Mouse (Mus musculus) gastrocnemius, adult 18-20 months (tissue): ENCODE data around the gene Mcat. TPM values are rescaled to one million over a fixed set of nuclear protein-coding genes. Genes with fewer than 3 reads are reported as not detected.

ENCODE experiments used
- DNase-seq: peaks from one replicate; pipeline ENCODE4 v3.0.0; 2021; ENCODE audit warnings: low spot score
- long read RNA-seq, 2 experiments: library from polyadenylated mRNA; stranded (forward); transcript quantifications; one replicate each; pipeline ENCODE4 v2.0.0; 2021
- total RNA-seq, 2 experiments: library from RNA; stranded (reverse); gene quantifications; 2 replicates each; pipeline ENCODE4 v1.2.3; 2021

The Mcat gene
- 10 to 100 TPM; 20.4 to 22.1 TPM for total RNA-seq
- long read RNA-seq, experiment 1, transcript Mcat-201 (4 exons, 1,917 nt), result major isoform, 34 of 56 reads
- long read RNA-seq, experiment 1, transcript Mcat-206 (3 exons, 740 nt), result minor isoform, 12 of 56 reads
- long read RNA-seq, experiment 1, partial matches to known transcripts, result 0 of 56 reads
- long read RNA-seq, experiment 1, other reads (novel, unspliced or antisense), result 10 of 56 reads
- long read RNA-seq, experiment 2, transcript Mcat-206 (3 exons, 740 nt), result minor isoform, 8 of 53 reads
- long read RNA-seq, experiment 2, transcript Mcat-201 (4 exons, 1,917 nt), result major isoform, 33 of 53 reads
- long read RNA-seq, experiment 2, partial matches to known transcripts, result 1 of 53 reads
- long read RNA-seq, experiment 2, other reads (novel, unspliced or antisense), result 11 of 53 reads

DNA sequence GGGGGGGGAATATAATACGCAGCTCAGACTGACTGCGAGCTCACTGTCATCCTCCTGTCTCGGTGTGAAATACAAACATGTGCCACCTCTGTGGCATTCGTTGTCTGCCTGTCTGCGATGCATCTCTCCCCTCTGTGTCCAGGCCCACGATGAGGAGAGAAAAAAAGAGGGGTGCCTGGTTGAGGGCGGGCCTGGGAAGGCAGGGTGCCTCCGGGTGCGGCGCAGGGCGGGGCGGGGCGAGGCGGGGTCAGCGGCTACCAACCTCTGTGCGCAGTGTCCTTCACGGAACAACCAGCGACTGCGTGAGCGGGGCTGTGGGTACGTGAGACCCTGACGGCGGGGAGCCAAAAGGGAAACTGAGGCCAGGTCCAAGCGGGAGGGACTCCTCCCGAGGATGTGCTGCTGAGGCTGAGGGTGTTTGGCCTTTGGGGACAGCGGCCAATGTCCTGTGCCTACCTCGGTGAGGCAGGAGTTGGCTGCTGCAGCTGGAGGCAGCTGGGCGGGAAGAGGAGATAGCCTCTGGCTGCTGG, at the start of gene Mcat, which contains the start of gene Tspo:
Mcat (minus strand) TSS at position 461 of the 530 bp plus-strand sequence.
Tspo (plus strand) TSS at position 266 of the 530 bp plus-strand sequence.
- DNase-seq, result peak; percentile 68

DNA sequence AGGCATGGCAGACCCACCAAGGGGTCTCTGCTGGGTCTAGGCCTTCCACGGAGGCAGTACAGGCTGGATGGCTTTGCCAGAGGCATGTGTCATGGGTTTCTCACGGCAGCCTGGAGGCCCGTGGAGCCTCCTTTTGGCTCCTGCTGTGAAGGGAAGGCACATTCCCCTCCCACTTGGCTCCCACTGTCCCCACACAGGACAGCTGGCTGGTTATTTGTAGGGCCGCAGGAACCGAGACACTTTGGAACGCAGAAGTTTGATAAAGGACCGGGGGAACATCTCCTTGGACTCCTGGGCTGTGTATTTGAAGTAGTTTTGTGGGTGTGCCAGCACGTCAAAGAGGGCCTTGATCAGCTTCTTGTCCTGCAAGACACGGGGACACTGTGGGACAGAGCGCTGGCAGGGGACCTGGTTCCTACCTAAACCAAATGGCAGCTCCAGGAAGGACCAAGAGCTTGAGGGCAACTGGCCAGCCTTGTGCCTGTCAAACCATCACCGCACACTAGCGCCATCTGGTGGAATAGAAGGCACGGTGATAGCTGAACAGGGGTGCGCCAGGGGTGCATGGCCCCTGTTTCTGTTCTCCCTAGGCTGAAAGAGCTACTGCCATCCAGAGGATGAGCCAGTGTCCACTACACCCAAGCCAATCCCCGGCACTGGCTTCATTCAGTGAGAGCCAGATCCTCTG, 43.7 kb upstream of the Mcat start:
- peak; percentile 77 for DNase-seq

DNA sequence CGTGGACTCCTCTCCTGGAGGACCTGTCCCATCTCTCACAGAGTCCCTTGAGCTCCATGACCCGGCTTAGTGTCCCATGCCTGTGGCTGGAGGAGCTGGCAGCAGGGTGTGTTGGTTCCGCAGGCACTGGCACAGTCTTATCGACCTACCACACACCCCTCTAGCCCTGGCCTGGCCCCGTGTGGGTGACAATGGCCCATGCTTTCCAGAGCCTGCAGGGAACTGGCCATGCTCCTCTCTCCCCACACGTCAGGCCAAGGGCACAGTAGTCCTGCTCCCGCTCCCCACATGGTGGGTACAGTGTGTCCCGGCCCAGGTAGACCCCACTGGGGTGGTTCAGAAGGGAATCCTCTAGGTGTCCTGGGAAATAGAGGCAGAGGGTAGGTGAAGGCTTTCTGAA, 43.1 kb upstream of the Mcat start:
- DNase-seq, result no peak

DNA sequence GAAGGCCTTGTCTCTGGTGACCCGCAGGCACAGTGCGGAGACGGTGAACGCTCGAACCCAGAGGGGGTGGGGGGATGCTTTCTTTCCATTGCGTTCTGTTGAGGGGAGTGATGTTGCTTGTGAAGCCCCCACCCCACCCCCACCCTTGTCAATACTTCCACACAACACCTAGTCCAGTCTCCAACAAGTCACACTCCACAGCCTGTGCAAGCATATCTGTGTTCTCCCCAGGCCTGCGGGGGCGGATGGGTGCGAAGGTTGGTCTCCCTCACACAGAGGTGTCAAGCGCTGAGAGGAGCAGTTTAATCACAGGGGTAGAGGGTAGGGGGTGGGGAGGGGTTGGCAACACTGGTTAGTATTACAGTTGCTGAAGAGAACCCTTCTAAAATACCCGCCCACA, 42.6 kb upstream of the Mcat start:
- DNase-seq, result no peak

DNA sequence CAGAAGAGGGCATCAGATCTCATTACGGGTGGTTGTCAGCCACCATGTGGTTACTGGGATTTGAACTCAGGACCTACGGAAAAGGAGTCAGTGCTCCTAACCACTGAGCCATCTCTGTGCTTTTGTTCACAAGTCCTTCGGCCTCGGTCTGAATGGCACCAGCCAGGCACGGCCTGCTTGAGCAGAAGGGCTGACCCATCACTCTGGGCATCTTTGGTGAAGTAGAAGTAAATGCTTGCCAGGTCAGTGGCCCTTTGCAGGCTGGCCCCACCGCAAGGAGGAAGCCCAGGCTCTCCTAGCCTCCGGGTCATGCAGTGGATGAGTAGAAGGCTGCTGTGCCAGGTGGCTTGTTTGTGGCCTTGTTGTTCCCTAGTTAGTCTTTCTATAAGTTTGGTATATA, 39.8 kb upstream of the Mcat start:
- no peak for DNase-seq

DNA sequence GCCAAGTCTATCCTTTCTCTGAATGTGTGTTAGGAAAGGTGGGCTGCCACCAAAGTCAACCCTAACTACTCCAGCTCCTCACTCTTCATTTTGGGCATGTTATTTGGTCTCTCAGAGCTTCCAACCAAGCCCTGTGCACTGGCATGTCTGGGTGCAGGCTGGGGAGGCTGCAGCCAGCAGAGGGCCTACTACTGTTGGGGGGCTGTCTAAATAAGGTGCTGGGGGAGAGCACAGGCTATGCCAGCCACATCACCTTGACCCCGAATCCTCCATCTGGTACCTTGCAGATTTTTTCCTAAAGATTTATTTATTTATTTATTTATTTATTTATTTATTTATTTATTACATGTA, 39.4 kb upstream of the Mcat start:
- DNase-seq, result no peak

DNA sequence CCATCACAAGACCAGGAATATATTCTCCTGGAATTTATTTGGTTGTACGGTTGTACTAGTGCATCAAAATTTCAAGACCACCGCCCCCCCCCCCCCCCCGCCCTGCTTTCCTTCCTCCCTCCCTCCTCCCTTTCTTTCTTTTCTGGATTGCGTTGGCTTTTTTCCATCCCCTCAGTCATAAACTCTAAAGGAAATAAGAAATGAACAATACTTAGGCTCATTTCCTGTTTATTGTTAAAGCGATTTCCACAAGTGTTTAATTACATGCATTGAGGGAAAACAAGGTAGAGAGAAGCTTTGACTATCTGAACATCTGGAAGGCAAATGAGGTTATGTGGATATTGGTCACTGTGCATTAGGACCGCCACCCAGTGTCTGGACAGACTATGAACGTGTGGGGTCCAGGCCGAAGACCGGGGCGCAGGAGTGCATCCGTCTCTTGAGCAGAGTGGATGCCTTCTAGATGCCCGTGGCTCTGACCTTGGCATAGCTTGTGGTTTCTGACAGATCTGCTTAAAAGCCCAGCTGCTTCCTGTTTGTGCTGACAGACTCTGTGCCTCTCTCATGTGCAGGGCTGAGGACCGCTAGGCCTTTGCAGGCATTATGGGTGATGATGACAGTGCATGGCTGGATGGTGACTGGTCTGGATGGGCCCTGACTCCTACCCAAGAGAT, 38.9 kb upstream of the Mcat start:
- DNase-seq, result no peak

DNA sequence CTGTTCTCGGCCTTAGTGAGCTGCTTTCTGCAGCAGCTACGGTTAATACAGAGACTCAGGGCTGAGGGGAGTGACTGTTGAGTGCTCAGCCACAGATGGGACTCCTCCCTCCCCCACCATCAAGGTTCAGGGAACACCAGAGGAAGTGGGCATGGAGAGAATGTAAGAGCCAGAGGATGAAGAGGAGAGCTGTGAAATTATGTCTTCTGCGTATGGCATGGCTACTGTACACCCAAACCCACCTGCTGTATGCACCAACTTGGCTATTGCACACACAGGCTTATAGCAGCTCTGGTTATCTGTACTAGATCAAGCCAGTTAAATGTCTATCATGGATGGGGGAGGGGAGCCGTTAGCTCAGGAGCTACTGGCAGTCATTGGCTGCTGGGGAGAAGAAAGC, 37.6 kb upstream of the Mcat start:
- DNase-seq, result no peak

DNA sequence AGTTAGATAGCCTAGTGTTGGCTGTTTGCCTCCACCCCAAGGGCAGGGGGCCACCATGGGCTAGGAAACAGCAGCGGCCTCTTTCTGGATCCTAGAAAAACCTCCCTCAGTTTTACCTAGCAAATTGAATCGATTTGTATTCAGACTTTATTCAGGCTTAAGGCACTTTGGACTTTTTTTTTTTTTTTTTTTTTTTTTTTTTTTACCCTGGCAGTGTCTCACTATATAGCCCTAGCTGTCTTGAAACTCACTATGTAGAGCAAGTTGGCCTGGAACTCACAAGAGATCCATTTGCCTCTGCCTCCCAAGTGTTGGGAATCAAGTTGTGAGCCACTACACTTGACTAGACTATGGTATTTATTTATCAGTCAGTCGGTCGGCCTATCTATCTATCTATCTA, 33.2 kb upstream of the Mcat start:
- no peak for DNase-seq

DNA sequence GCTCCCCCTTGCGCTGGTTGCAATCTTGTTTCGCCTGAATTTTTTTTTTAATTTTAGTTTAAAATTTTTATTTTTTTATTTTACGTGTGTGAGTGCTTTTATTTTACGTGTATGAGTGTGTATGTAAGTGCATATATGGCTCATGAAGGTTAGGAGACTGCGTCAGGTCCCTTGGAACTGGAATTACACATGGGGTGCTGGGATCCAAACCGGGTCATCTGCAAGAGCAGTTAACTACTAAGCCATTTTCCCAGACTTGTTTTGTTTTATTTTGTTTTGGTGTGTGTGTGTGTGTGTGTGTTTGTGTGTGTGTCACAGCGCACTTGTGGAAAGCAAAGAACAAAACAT, 31.8 kb upstream of the Mcat start:
- no peak for DNase-seq

DNA sequence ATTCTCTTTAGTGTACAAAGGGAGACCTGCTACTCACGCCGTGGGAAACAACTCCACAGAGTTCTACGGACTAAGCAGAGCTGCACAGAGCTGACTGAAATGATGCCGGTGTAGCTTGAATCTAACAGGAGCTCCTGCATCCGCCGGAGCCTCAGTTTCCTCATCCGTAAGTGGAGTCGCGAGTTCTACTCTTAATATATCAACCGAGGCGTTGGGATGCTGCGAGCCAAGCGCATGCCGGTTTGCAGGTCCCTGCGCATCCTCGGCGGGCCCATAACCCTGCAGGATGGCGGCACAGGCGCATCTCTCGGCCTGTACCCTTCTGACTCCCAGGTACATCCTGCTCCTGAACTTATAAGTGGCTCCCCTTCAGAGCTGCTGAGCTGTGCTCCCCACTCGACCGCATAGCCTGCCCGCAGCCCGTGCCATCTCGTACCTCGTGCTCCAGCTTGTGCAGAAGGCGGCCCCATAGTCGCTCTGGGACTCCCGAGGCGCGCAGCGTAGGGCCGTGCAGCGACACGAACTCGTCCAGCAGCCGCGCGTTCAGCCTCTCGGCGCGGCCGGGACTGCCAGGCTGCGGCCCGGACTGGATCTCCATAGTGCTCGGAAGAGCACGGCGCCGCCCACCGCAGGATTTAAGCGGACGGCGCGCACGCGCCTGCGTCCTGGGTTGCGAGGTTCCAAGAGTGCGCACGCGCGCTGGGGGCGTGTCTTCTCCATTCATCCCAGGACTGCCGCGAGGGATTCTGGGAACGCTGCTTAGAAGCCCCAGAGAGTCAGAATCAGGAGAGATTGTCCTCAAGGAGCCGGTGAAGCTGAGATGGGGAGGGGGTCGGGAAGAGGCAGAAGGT, 31.2 kb upstream of the Mcat start, which contains the start of gene Ttll12:
Ttll12 (minus strand) TSS at position 645 of the 851 bp plus-strand sequence.
- DNase-seq, result peak; percentile 92

DNA sequence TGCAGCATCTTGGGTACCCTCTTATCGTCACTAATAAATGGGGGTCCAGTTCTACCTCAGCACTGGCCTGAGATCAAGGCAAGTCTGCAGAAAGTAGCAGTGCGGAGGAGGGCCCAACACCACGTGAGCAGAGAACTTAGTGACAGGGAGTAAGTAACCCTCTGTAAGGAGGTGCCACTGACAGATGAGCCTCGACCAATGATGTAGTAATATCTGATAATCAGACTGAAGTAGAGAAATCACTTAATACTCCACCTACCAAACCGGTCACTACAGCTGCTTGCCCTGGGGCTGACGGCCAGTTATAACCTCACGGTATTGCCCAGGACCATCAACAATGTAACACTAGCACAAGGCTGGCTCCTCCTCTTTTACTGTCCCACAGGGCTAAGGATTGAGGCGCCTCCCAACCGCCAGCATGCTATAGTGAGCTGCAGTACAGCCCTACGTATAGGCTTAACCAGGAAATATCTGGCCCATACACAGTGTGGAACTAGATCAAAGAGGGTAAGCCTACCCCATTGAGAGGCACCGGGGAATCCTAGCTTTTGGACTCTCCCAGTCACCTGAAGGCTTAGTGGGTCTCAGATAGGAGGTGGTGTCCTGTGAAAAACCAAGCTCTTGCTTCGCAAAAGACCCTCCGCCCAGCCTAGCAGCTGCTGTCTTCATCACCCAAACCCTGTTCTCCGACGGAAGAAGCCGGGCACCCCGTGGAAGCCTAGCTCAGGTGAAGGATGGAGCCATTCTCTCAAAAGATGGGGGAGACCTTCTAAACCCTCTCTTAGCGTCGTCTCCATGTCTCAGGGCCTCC, 30.3 kb upstream of the Mcat start:
- no peak for DNase-seq

DNA sequence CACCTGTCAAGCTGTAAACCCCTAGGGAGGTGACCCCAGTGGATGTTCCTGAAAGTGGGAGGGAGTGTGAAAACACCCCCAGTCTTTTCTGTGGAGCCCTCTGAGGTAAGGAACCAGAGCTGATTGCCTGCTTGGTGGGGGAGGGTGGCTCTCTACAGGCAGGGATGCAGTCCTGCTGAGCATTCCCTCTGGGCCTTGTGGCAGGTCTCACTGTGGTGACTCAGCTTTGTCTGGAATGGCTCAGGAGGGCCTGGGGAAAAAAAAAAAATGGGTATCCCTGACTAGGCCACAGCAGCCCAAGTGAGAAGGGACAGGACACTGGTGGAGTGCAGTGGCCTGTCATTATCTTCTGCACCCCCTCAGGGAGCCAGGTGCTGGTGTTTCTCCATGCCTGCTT, 29.6 kb upstream of the Mcat start:
- DNase-seq, result no peak

DNA sequence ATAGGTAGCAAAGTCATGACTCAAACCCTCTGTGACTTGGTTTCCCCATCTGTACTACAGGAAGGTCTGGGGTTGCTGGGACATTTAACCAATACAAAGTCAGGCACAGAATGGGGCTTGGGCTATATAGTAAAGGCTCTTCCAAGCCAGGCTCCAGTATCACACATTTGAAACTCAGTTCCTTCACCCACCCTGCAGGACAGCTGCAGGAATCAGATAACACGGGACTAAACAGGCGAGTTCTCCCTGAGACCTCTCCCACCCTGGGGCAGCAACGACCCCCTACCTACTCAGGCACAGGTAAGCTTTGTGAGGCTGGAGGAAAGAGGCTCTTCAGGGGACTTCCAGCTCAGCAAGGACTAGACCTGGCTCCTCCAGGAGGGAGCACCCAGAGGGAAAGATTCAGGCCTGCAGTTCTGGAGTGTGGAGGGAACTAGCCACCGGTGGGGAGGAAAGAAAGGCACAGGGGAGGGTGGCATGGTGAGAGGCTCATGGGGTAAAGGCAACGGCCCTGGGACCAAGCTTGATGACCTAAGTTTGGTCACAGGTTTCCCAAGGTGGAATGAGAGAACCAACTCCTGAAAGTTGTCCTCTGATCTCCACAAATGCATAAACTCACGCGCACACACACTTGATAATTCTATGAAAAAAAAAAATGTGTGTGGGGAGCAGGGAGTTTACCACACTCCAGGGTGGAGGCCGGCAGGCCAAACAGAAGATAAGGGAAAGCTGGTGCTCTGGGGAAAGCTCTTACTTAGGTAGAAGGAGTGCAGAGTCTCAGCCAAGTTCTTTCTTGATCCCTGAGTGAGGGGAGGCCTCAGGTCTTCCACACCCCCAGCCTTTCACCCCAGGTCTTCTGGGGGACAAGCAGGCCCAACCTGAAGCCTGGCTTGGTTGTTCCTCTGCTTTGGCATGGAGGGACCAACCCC, 28.9 kb upstream of the Mcat start:
- no peak for DNase-seq

DNA sequence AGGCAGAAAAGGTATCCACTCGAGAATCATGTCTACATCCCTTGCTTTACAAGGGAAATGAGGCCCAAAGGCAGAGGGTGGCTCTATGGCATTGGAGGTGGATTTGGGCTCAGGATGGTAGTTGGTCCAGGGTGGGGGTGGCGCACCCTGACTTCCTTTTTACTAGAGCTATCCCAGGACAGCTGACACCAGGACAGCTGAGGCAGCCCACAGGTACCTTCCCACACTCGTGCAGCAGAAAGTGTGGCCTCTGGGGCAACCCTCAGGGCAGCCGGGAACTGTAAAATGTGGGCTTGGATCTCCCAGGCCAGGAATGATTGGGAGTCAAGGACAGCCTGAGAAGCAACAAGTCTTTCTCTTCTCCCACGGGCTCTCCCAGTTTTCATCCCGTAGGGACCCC, 28.2 kb upstream of the Mcat start:
- DNase-seq, result no peak

DNA sequence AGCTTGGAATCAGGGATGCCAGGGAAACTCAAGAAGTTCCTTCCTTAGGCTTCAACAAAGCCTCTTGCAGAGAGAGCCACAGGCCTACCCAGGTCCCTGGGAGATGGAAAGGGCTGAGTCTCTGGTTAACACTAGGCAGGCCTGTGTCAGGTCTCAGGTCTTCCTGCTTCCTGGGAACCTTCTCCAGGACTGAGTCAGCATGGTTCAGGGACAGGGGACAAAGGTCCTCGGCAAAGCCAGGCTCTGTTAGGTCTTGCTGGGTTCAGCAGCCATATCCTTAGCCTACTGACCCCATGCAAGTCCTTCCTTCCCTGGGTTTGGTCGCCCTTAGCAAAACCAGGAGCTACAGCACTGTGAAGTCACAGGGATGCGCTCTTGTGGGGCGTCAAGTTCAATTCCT, 27.3 kb upstream of the Mcat start:
- DNase-seq, result no peak

DNA sequence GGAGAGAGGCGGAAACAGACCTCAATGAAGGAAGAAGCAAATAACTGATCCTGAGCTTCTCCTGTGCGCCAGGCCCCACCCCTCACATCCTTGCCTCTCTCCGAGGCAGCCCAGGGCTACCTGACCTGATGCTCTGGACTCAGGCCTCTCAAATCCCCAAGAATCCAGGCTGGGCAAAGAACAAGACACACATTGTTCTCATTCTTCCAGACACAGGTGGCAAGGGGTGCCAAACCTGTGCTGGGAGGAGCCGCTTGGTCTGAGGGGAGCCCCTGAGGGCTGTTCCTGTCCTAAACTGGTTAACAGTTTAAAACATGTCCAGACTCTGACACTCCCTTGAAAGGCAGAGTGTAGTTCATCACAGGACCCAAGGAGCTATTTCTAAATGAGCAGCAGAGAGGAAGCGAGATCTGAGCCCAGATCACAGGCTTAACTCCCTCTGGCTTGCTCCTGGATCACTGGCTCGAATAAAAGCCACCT, 21.2 kb upstream of the Mcat start:
- DNase-seq, result no peak

DNA sequence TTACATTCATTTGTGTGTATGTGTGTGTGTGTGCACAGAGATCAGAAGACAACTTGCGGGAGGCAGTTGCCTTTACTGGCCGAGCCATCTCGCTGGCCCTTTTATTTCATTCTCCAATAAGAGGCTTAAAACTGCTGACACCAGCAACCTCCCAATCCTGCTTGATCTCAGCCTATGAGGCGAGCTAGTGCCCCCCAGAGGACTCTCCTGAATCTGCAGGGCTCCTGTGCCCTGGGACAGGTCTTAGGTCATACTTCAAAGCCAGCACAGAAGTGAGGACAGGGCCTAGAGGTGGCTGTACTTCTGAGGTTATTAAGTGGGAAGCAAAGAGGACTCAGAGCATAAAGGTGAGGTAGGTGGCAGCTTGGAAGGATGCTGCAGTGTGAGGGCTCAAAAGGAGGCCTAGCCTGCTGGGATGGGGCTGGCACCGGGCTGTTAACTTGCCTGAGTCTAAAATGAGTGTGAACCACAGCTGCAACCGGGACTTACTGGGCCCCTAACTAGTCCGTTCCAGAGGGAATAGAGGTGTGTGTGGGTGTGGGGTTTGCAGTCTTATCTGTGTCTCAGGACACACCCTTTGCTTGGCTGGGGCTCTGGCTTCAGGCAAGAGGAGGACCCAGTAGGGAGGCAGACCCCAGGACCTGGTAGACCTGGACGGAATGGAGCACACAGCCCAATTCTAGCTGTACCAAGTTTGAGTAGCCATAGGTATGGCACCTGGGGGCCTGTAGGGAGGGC, 20.0 kb upstream of the Mcat start:
- peak; percentile 67 for DNase-seq

DNA sequence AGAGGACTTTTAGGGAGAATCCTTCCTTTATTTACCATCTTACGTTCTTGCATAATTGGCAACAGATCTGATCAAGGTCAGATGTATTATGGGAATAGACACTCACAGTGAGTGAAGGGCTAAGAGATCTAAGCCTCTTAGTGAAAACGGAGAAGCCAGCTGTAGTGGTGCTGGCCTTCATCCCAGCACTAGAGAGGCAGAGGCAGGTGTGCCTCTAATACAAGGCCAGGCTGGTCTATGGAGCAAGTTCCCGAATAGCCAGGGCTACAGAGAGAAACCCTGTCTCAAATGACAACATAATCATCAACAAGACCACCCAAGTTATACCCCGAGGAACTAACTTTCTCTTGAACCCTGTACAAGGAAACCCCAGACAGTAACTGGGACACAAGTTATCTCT, 19.3 kb upstream of the Mcat start:
- DNase-seq, result peak; percentile 30
